Mouse (Mus musculus): Measurements from ENCODE around the gene Klk1b24. TPM values are rescaled to one million over a fixed set of nuclear protein-coding genes. Genes with fewer than 3 reads are reported as not detected.

Klk1b24 gene
- polyA plus RNA-seq, 1 experiment = not detected

Other genes with a start within 250 kb of the Klk1b24 start
- gene Klk1b8, start 237.6 kb upstream of the Klk1b24 start, polyA plus RNA-seq (2012; ENCODE audit: insufficient read depth, insufficient read length, missing spikeins) = not detected in 2 replicates
- not detected in 2 replicates for gene Klk1b1, start 221.5 kb upstream of the Klk1b24 start, polyA plus RNA-seq (2012; ENCODE audit: insufficient read depth, insufficient read length, missing spikeins)
- gene Klk1b9, start 212.2 kb upstream of the Klk1b24 start, polyA plus RNA-seq (2012; ENCODE audit: insufficient read depth, insufficient read length, missing spikeins) = not detected in 2 replicates
- gene Klk1b11, start 192.4 kb upstream of the Klk1b24 start, polyA plus RNA-seq (2012; ENCODE audit: insufficient read depth, insufficient read length, missing spikeins) = not detected in 2 replicates
- not detected in 2 replicates for gene Klk1b26, start 176.1 kb upstream of the Klk1b24 start, polyA plus RNA-seq (2012; ENCODE audit: insufficient read depth, insufficient read length, missing spikeins)
- gene Klk1b27, start 135.9 kb upstream of the Klk1b24 start, polyA plus RNA-seq (2012; ENCODE audit: insufficient read depth, insufficient read length, missing spikeins) = not detected in 2 replicates
- gene Klk1b21, start 85.9 kb upstream of the Klk1b24 start, polyA plus RNA-seq (2012; ENCODE audit: insufficient read depth, insufficient read length, missing spikeins) = not detected in 2 replicates
- gene Klk1b22, start 75.6 kb upstream of the Klk1b24 start, polyA plus RNA-seq (2012; ENCODE audit: insufficient read depth, insufficient read length, missing spikeins) = not detected in 2 replicates
- not detected in 2 replicates for gene Klk1b16, start 51.5 kb upstream of the Klk1b24 start, polyA plus RNA-seq (2012; ENCODE audit: insufficient read depth, insufficient read length, missing spikeins)
- gene Klk1b3, start 10.0 kb downstream of the Klk1b24 start, polyA plus RNA-seq (2012; ENCODE audit: insufficient read depth, insufficient read length, missing spikeins) = not detected in 2 replicates
- not detected in 2 replicates for gene Klk1b4, start 19.2 kb downstream of the Klk1b24 start, polyA plus RNA-seq (2012; ENCODE audit: insufficient read depth, insufficient read length, missing spikeins)
- gene Klk1b5, start 27.7 kb downstream of the Klk1b24 start, polyA plus RNA-seq (2012; ENCODE audit: insufficient read depth, insufficient read length, missing spikeins) = not detected in 2 replicates
- not detected in 2 replicates for gene Klk1, start 37.1 kb downstream of the Klk1b24 start, polyA plus RNA-seq (2012; ENCODE audit: insufficient read depth, insufficient read length, missing spikeins)
- not detected in 2 replicates for gene Gm36864, start 47.9 kb downstream of the Klk1b24 start, polyA plus RNA-seq (2012; ENCODE audit: insufficient read depth, insufficient read length, missing spikeins)
- gene 1700028J19Rik, start 58.5 kb downstream of the Klk1b24 start, polyA plus RNA-seq (2012; ENCODE audit: insufficient read depth, insufficient read length, missing spikeins) = not detected in 2 replicates
- 5.5 and 5.7 TPM in 2 replicates for gene 2410002F23Rik, start 58.5 kb downstream of the Klk1b24 start, polyA plus RNA-seq (2012; ENCODE audit: insufficient read depth, insufficient read length, missing spikeins)
- not detected in 2 replicates for gene Acp4, start 69.1 kb downstream of the Klk1b24 start, polyA plus RNA-seq (2012; ENCODE audit: insufficient read depth, insufficient read length, missing spikeins)
- not detected in 2 replicates for gene Gm15517, start 73.2 kb downstream of the Klk1b24 start, polyA plus RNA-seq (2012; ENCODE audit: insufficient read depth, insufficient read length, missing spikeins)
- 1.4 and 1.8 TPM in 2 replicates for gene Clec11a, start 118.7 kb downstream of the Klk1b24 start, polyA plus RNA-seq (2012; ENCODE audit: insufficient read depth, insufficient read length, missing spikeins)
- gene Shank1, start 122.0 kb downstream of the Klk1b24 start, polyA plus RNA-seq (2012; ENCODE audit: insufficient read depth, insufficient read length, missing spikeins) = 0.59 and 1.0 TPM in 2 replicates
- gene Syt3, start 195.9 kb downstream of the Klk1b24 start, polyA plus RNA-seq (2012; ENCODE audit: insufficient read depth, insufficient read length, missing spikeins) = 3.2 and 4.9 TPM in 2 replicates
- not detected in 2 replicates for gene 1700008O03Rik, start 197.6 kb downstream of the Klk1b24 start, polyA plus RNA-seq (2012; ENCODE audit: insufficient read depth, insufficient read length, missing spikeins)
- gene Lrrc4b, start 240.8 kb downstream of the Klk1b24 start, polyA plus RNA-seq (2012; ENCODE audit: insufficient read depth, insufficient read length, missing spikeins) = not detected in 2 replicates